Comparison of ENCODE assay signal across 14 mouse cellular contexts in genomic region chr2:115515470-115515869, GRCm38 (mm10).
DNase-seq lines count a peak whose midpoint lies in the region; ATAC-seq and TF ChIP-seq lines count a peak whose summit lies in the region.
"Had no signal": no experiment of that assay in that cellular context is flagged by ENCODE, and none has a peak within 500 bp of the region (broad histone marks: within the 10 kb centered on the region; RNA-seq: fewer than 3 reads in every experiment).

No protein-coding gene starts in this region.

- H3K9me3 ChIP-seq in hindbrain, embryonic 10.5 days: no peaks in the 10 kb centered on the region
- H3K9me3 ChIP-seq in hindbrain, postnatal 0 days (ENCODE audit: low read length): no peaks in the 10 kb centered on the region
- no peaks in the 10 kb centered on the region for H3K9me3 ChIP-seq in kidney, embryonic 15.5 days (replicated peaks)
- no peaks in the 10 kb centered on the region for H3K9me3 ChIP-seq in embryonic facial prominence, embryonic 10.5 days
- H3K9me3 ChIP-seq in forebrain, embryonic 16.5 days (ENCODE audit: control insufficient read depth, low read length): no peaks in the 10 kb centered on the region
- H3K9me3 ChIP-seq: hindbrain, embryonic 15.5 days had no signal

- no peak overlapping the region for H3K4me2 ChIP-seq in hindbrain, postnatal 0 days (ENCODE audit: low read depth, low read length)
- H3K4me2 ChIP-seq in kidney, embryonic 15.5 days: no peak overlapping the region
- no peak overlapping the region for H3K4me2 ChIP-seq in forebrain, embryonic 16.5 days (ENCODE audit: low read length)
- H3K4me2 ChIP-seq: hindbrain, embryonic 15.5 days; liver, embryonic 11.5 days had no signal

- TF ChIP-seq CTCF in hindbrain, postnatal 0 days (IDR thresholded peaks at IDR 0.05; ENCODE audit: low read depth): no peak

- H3K4me3 ChIP-seq in hindbrain, embryonic 10.5 days: no peak overlapping the region
- no peak overlapping the region for H3K4me3 ChIP-seq in hindbrain, postnatal 0 days (ENCODE audit: low read length)
- no peak overlapping the region for H3K4me3 ChIP-seq in kidney, embryonic 15.5 days (replicated peaks)
- no peak overlapping the region for H3K4me3 ChIP-seq in embryonic facial prominence, embryonic 10.5 days
- no peak overlapping the region for H3K4me3 ChIP-seq in forebrain, embryonic 16.5 days (replicated peaks; ENCODE audit: low read length)
- H3K4me3 ChIP-seq: hindbrain, embryonic 15.5 days; myocyte had no signal

- no peak for DNase-seq in hindbrain, embryonic 10.5 days (ENCODE audit: low spot score)
- DNase-seq in hindbrain, postnatal 0 days (ENCODE audit: low spot score): no peak
- no peak for DNase-seq in kidney, postnatal 36 days
- no peak for DNase-seq in embryonic facial prominence, embryonic 10.5 days (ENCODE audit: low spot score)
- no peak for DNase-seq in thymus, postnatal 4 days
- DNase-seq in heart, postnatal 36 days: no peak
- DNase-seq: B cell, adult 2 months; cerebellum, postnatal 36 days; thymus, postnatal 14 days had no signal

- peaks cover 39% of the 10 kb centered on the region for H3K4me1 ChIP-seq in hindbrain, embryonic 10.5 days (replicated peaks)
- no peaks in the 10 kb centered on the region for H3K4me1 ChIP-seq in hindbrain, postnatal 0 days (ENCODE audit: insufficient read depth, low read length)
- peaks cover 32% of the 10 kb centered on the region for H3K4me1 ChIP-seq in kidney, embryonic 15.5 days
- H3K4me1 ChIP-seq in embryonic facial prominence, embryonic 10.5 days: peaks cover 56% of the 10 kb centered on the region
- H3K4me1 ChIP-seq in forebrain, embryonic 16.5 days (replicated peaks; ENCODE audit: control insufficient read depth, insufficient read depth, low read length): peaks cover 5% of the 10 kb centered on the region

- no peaks in the 10 kb centered on the region for H3K27me3 ChIP-seq in hindbrain, embryonic 10.5 days (ENCODE audit: insufficient read depth, poor library complexity, severe bottlenecking)
- H3K27me3 ChIP-seq in hindbrain, postnatal 0 days (ENCODE audit: insufficient read depth, low read length): no peaks in the 10 kb centered on the region
- H3K27me3 ChIP-seq in kidney, embryonic 15.5 days: no peaks in the 10 kb centered on the region
- H3K27me3 ChIP-seq in embryonic facial prominence, embryonic 10.5 days (replicated peaks; ENCODE audit: low read depth, poor library complexity, severe bottlenecking): 0 out of 2 replicates have a peak, but pooled peaks cover 3% of the 10 kb centered on the region
- H3K27me3 ChIP-seq in forebrain, embryonic 16.5 days (replicated peaks; ENCODE audit: control insufficient read depth, insufficient read depth, low read length): no peaks in the 10 kb centered on the region

- peak overlapping the region; percentile 76 for H3K27ac ChIP-seq in hindbrain, embryonic 10.5 days
- H3K27ac ChIP-seq in hindbrain, postnatal 0 days: no peak overlapping the region
- H3K27ac ChIP-seq in kidney, embryonic 15.5 days: peak overlapping the region; percentile 78
- peak overlapping the region; percentile 76; the same call in 1 of the 2 replicates for H3K27ac ChIP-seq in embryonic facial prominence, embryonic 10.5 days (replicated peaks)
- H3K27ac ChIP-seq in forebrain, embryonic 16.5 days (ENCODE audit: low read length): peak overlapping the region; percentile 35; the same call in 1 of the 2 replicates
- H3K27ac ChIP-seq: hindbrain, embryonic 15.5 days had no signal

- 80% methylated on average over 6 of the region's 6 CpGs for WGBS in hindbrain, embryonic 10.5 days
- whole genome bisulfite sequencing in hindbrain, postnatal 0 days: 79% methylated on average over 6 of the region's 6 CpGs
- 57% methylated on average over 6 of the region's 6 CpGs for WGBS in kidney, embryonic 15.5 days
- WGBS in embryonic facial prominence, embryonic 10.5 days: 77% methylated on average over 6 of the region's 6 CpGs
- 63% methylated on average over 6 of the region's 6 CpGs for WGBS in forebrain, embryonic 16.5 days

- intact Hi-C loops in heart, postnatal 36 days (cut with DNase I): loop anchor here (2.0 to 5.0 kb wide), 3 partner anchors 342 to 587 kb away; partner anchors contain the start of gene Meis2

- H3K36me3 ChIP-seq in hindbrain, embryonic 10.5 days: no peaks in the 10 kb centered on the region
- H3K36me3 ChIP-seq in hindbrain, postnatal 0 days (ENCODE audit: insufficient read depth, low read length): no peaks in the 10 kb centered on the region
- no peaks in the 10 kb centered on the region for H3K36me3 ChIP-seq in kidney, embryonic 15.5 days
- H3K36me3 ChIP-seq in embryonic facial prominence, embryonic 10.5 days (replicated peaks): no peaks in the 10 kb centered on the region
- no peaks in the 10 kb centered on the region for H3K36me3 ChIP-seq in forebrain, embryonic 16.5 days (ENCODE audit: control insufficient read depth, insufficient read depth)
- H3K36me3 ChIP-seq: hindbrain, embryonic 15.5 days had no signal

- no peak for ATAC-seq in hindbrain, postnatal 0 days
- ATAC-seq in kidney, embryonic 15.5 days (replicated peaks; ENCODE audit: low FRiP score): no peak
- ATAC-seq in forebrain, embryonic 16.5 days: no peak

- H3K9ac ChIP-seq in hindbrain, postnatal 0 days (replicated peaks; ENCODE audit: low read length): no peak overlapping the region
- no peak overlapping the region for H3K9ac ChIP-seq in kidney, embryonic 15.5 days
- H3K9ac ChIP-seq in forebrain, embryonic 16.5 days (replicated peaks; ENCODE audit: low read depth, low read length): no peak overlapping the region
- H3K9ac ChIP-seq: hindbrain, embryonic 15.5 days had no signal
